Mouse (Mus musculus) gastrocnemius, postnatal 25 days (tissue): ENCODE measurements around the gene Vmn2r77. TPM values are rescaled to one million over a fixed set of nuclear protein-coding genes. Genes with fewer than 3 reads are reported as not detected.
"Not testable (repeated sequence)": the region's sequence is repeated elsewhere in the genome, so short reads cannot be mapped to it uniquely, and the experiment has no call there.

Experiments used
- DNase-seq: peaks from one replicate; pipeline ENCODE4 v3.0.0; 2022
- long read RNA-seq, 2 experiments: library from polyadenylated mRNA; stranded (forward); transcript quantifications; one replicate each; pipeline ENCODE4 v2.0.0; 2021
- total RNA-seq, 2 experiments: library from RNA; stranded (reverse); gene quantifications; 1 replicate in 1 of 2; 2 replicates in 1 of 2; pipeline ENCODE4 v1.2.3; 2021

The Vmn2r77 gene
- not detected for total RNA-seq
- long read RNA-seq, experiment 1, result 0 reads
- long read RNA-seq, experiment 2, result 0 reads

DNA sequence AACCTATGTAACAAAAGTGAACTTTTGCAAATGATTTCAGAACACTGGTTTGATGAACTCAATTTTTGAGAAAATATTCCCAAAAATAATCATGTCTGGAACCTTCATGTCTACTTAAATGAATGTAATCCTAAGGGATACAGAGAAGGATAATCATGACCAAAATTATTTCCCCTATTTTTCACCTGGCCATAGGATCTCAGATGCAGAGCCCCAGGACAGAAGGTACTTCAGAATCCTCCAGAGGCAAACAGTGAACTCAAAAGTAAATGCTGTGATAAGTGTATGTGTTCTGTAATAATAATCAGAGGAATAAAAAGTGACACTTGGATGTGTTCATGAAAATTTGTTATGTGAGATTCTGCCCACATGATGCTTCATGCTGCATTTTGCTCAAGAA is at the start of gene Vmn2r77:
TSS of gene Vmn2r77 (plus strand) at position 301 of the 400 bp plus-strand sequence.
- no peak for DNase-seq

DNA sequence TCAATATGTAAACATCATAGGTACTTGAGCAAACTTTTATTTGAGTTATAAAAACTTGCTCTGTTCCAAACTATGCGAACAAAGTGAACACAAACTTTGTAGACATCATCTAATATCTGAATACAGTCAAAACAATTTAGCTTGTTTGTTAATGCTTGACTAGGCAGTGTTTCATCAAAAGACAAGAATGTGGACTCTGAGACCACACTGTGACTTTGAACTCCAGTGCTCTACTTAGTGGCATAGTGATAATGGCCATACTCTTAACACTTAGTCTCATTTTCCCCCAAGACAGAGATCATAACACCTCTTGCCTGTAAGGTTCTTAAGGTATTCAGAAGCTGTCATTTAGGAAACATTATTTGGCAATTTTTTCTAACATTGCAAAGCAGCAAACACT is 34.1 kb upstream of the Vmn2r77 start:
- no peak for DNase-seq

DNA sequence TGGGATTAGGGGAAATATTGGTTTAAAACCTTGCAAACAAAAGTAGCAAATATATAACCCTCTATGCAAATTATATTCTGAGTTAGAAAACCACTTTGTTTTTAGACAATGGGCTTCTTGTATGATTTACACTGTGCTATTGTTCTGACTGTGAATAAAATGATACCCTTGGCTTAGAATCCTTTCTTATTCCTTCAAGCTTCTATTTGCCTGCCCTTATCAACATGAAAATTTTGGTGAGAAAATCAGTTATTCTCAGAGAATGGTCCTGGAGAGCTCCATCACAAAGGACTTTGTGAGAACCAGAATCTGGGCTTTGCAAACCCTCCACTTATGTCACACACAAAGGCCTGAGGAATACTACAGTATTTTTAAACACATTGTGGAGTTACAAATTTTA is 30.2 kb upstream of the Vmn2r77 start:
- DNase-seq, result no peak

DNA sequence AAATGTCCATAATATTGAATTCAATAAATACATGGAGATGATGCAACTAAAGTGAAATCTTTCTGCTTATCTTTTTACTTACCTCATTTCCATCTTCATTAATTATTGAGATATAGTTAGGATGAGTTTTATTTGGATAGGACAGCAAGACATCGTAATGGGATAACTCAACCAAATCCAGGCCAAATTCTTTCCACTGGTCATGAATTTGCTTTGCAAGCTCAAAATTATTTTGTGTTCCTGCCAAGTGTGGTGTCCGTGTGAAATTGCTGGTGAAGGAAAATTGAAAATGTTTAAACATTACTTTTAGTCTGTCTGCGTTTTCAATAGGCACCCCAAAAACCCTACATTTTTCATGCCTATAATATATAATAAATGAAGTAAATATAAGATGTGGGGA is 23.2 kb upstream of the Vmn2r77 start:
- no peak for DNase-seq

DNA sequence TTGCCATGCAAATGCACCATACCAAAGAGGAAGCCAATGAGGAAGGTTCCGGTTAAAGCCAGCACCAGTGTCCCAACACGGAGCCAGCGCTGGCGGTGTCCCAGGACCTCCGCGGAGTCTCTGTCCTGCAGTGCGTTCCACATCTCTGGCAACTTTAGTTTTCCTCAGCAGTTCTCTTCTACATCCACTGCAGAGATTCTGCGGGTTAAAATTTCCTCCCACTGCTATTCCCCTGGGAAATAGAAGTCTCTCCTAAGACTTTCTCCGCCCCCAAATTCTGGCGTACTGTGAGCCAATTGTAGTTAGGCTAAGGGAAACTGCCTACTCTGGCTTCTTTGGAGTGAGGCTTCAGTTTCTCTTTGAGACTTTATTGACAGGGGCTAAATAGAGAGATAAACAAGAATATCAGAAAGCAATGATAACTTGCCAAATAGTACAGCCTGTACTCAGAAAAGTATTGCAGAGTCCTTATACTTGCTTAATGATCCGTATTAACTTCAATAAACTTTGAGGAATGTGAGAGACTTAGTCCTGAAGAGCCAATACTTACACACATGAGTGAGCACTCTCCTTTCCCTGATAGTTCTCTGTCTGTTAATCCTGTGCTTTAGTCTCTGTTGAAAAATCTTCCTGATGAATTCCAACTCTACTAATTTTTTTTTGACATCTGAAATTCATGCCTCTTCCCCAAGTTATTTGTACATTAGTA is 19.1 kb upstream of the Vmn2r77 start, which contains the start of gene Folh1:
TSS of gene Folh1 (minus strand) at position 327 of the 709 bp plus-strand sequence.
- DNase-seq, result no peak

DNA sequence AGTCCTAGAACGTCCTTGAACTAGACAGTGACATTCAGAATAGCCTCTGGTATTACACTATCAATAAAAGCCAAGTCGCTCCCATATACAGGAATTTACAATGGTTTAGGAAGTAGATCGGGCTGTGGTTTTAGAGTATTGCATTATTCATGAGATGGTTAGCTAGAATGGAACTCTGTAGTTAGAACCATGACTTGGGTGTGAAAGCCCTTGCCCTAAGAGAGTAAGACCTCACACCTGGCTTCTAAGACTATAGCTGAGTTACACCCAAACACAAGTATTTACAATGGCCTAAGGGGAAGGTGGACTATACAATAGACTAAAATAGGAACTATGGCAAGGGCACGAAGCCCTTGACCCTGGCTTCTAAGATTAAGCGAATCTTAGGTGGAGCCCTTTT is 20.4 kb downstream of the Vmn2r77 start:
- DNase-seq, result not testable (repeated sequence)

DNA sequence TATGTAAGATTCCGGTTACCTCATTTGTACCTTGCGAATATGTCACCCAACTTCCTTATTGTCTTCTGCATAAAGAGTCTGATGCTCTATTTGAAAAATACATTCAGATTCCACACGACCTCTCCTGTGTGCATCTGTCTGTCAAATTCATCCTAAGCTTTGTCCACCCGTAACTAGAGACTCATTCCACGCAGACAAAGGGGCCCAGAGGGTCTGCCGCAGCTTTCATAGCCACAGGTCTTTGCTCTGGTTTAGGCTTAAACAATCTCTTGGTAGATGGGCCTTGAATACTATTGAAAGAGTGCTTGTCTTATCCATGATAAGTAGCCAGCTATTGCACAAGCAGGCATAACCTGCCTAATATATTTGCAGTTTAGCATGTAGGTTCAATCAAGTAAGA is 20.9 kb downstream of the Vmn2r77 start:
- not testable (repeated sequence) for DNase-seq

DNA sequence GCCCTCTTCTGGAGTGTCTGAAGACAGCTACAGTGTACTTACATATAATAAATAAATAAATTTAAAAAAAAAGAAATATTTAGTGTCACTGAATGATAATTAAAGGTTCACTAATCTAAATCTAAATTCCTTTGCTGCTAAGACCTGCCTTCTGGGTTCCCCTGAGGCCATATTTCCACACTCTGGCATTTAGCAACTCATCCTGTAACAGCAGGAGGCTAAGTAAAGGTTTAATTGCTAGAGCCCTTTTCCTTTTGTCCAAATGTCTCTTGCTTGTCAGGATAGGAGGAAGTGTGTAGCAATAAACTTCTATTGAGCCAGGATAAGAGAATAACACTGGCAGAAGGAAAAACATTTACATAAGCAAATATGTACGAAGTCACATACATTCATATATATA is 21.6 kb downstream of the Vmn2r77 start:
- DNase-seq, result no peak

Other genes starting within 250 kb of the Vmn2r77 start
- not detected for gene Olfr295, start 211.2 kb upstream of the Vmn2r77 start, total RNA-seq
- not detected for gene Olfr294, start 178.4 kb upstream of the Vmn2r77 start, total RNA-seq
- not detected for gene Olfr293, start 146.0 kb upstream of the Vmn2r77 start, total RNA-seq
- not detected for gene Olfr292, start 106.7 kb upstream of the Vmn2r77 start, total RNA-seq
- gene Folh1, start 19.1 kb upstream of the Vmn2r77 start, total RNA-seq, result under 1 TPM in 1 of 2 experiments, not detected in 1; 0.13 TPM
- not detected for gene Vmn2r78, start 120.1 kb downstream of the Vmn2r77 start, total RNA-seq
- not detected for gene Vmn2r79, start 201.1 kb downstream of the Vmn2r77 start, total RNA-seq